Mouse (Mus musculus) hindbrain, embryonic 16.5 days (tissue): ENCODE measurements around the gene Exd2. TPM values are rescaled to one million over a fixed set of nuclear protein-coding genes. Genes with fewer than 3 reads are reported as not detected.
"Not testable (repeated sequence)": the region's sequence is repeated elsewhere in the genome, so short reads cannot be mapped to it uniquely, and the experiment has no call there.

Experiments used
- ATAC-seq: fragments of 200-750 bp; cut with Nextera tagmentation; 2 replicates; pipeline ENCODE4 v1.8.0; 2017; ENCODE audit warnings: moderate TSS enrichment, moderate library complexity
- H3K27ac ChIP-seq: fragments of 300-500 bp; sonication (generic); 2 replicates; pipeline ENCODE4 v1.5.1; 2014; ENCODE audit warnings: low read depth, mild to moderate bottlenecking, control low read depth, low read length, moderate library complexity
- H3K27me3 ChIP-seq: fragments of 300-500 bp; sonication (generic); replicated peaks from 2 replicates; pipeline ENCODE4 v1.6.1; 2014; ENCODE audit warnings: low read length; ENCODE audit not compliant: control insufficient read depth, insufficient read depth
- H3K36me3 ChIP-seq: fragments of 300-500 bp; sonication (generic); 2 replicates; pipeline ENCODE4 v1.6.1; 2014; ENCODE audit warnings: mild to moderate bottlenecking, low read length, moderate library complexity, mixed read lengths; ENCODE audit not compliant: control insufficient read depth, insufficient read depth
- H3K4me1 ChIP-seq: fragments of 300-500 bp; sonication (generic); 2 replicates; pipeline ENCODE4 v1.6.1; 2014; ENCODE audit warnings: low read depth, low read length; ENCODE audit not compliant: control insufficient read depth, insufficient read depth
- H3K4me2 ChIP-seq: fragments of 300-500 bp; sonication (generic); 2 replicates; pipeline ENCODE4 v1.6.1; 2014; ENCODE audit warnings: mild to moderate bottlenecking, low read length, control low read depth, moderate library complexity
- H3K4me3 ChIP-seq: fragments of 300-500 bp; sonication (generic); 2 replicates; pipeline ENCODE4 v1.5.1; 2014; ENCODE audit warnings: mild to moderate bottlenecking, low read length, control low read depth, moderate library complexity
- H3K9ac ChIP-seq: fragments of 300-500 bp; sonication (generic); 2 replicates; pipeline ENCODE4 v1.6.1; 2014; ENCODE audit warnings: low read depth, mild to moderate bottlenecking, control low read depth, low read length, moderate library complexity
- H3K9me3 ChIP-seq: fragments of 300-500 bp; sonication (generic); 2 replicates; pipeline ENCODE4 v1.6.1; 2014; ENCODE audit warnings: mild to moderate bottlenecking, low read length, moderate library complexity; ENCODE audit not compliant: control insufficient read depth
- WGBS: fragments of 180-500 bp; shearing (Covaris S2); extraction: QIAGEN DNeasy Blood & Tissue Kit; methylation state at CpG from one replicate; pipeline ENCODE4 v1.1.7; 2014; 5-methylcytosine and 5-hydroxymethylcytosine counted together
- polyA plus RNA-seq: library from polyadenylated mRNA; unstranded; fragments of >200 nt; fragmentation: Nextera tagmentation; extraction: Ambion mirVana; gene quantifications from 2 replicates; pipeline ENCODE4 v1.2.1, GENCODE M21; 2015

Exd2 gene
- polyA plus RNA-seq, 1 experiment from 2014 or later = 45.0 TPM

GRCm38 (mm10) chr12:80437051-80437675 lies 25.7 kb upstream of the Exd2 start:
- H3K27me3 ChIP-seq = no peaks in the 10 kb centered on the region

GRCm38 (mm10) chr12:80440957-80441356 lies 21.9 kb upstream of the Exd2 start:
- no peaks in the 10 kb centered on the region for H3K36me3 ChIP-seq
- no peak for ATAC-seq
- 70% methylated on average over 2 of the region's 2 CpGs for WGBS
- no peak overlapping the region for H3K27ac ChIP-seq
- no peak overlapping the region for H3K9ac ChIP-seq
- no peak overlapping the region for H3K4me2 ChIP-seq
- H3K27me3 ChIP-seq = no peaks in the 10 kb centered on the region
- no peaks in the 10 kb centered on the region for H3K4me1 ChIP-seq
- H3K4me3 ChIP-seq = no peak overlapping the region
- H3K9me3 ChIP-seq = no peaks in the 10 kb centered on the region

More at GRCm38 (mm10) chr12:80437051-80437675, 25.7 kb upstream of the Exd2 start:
- H3K36me3 ChIP-seq = 0 out of 2 replicates have a peak, but pooled peaks cover 2% of the 10 kb centered on the region
- ATAC-seq = no peak
- H3K9ac ChIP-seq = peak overlapping the region; percentile 84
- peak overlapping the region; percentile 69 for H3K4me3 ChIP-seq
- peak overlapping the region; percentile 51 for H3K4me2 ChIP-seq
- H3K9me3 ChIP-seq = no peaks in the 10 kb centered on the region
- peaks cover 12% of the 10 kb centered on the region for H3K4me1 ChIP-seq
- H3K27ac ChIP-seq = peak overlapping the region; percentile 97
- WGBS = 32% methylated on average over 4 of the region's 4 CpGs

DNA sequence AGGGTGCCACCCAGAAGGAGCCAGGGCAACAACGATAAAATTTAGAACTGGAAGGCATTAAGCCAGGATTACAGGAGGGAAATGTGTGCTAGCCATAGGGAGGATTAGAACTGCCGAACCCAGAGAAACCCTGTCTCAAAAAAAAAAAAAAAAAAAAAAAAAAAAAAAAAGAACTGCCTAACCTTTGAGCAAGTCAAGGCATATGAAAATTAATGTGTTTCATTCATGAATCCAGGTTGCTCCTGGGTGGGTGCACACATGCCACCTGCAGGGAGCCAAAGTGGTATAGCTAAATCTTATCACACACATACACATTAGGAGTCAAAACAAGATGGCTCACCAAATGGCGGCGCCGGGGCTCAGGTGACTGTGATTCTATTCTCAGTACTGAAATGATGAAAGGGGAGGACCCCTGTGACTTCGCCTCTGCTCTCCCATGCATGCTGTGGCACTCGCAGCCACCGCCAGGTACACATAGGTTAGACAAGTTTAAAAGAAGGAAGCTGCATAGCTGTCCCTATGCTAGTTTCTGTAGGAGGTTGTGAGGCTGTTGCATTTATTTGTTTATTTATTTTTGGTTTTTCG lies 18.3 kb upstream of the Exd2 start:
- H3K9me3 ChIP-seq = no peaks in the 10 kb centered on the region
- no peak overlapping the region for H3K4me3 ChIP-seq
- H3K4me2 ChIP-seq = no peak overlapping the region
- no peak for ATAC-seq
- no peak overlapping the region for H3K9ac ChIP-seq
- H3K27ac ChIP-seq = no peak overlapping the region
- WGBS = 89% methylated on average over 9 of the region's 9 CpGs
- no peaks in the 10 kb centered on the region for H3K36me3 ChIP-seq
- no peaks in the 10 kb centered on the region for H3K27me3 ChIP-seq
- no peaks in the 10 kb centered on the region for H3K4me1 ChIP-seq

GRCm38 (mm10) chr12:80453506-80453905 lies 9.4 kb upstream of the Exd2 start:
- H3K4me2 ChIP-seq = no peak overlapping the region
- H3K4me1 ChIP-seq = no peaks in the 10 kb centered on the region
- H3K9ac ChIP-seq = no peak overlapping the region
- no peak overlapping the region for H3K4me3 ChIP-seq
- ATAC-seq = no peak
- no peaks in the 10 kb centered on the region for H3K36me3 ChIP-seq
- H3K27me3 ChIP-seq = no peaks in the 10 kb centered on the region
- H3K27ac ChIP-seq = no peak overlapping the region
- WGBS = 89% methylated on average over 1 of the region's 1 CpGs
- no peaks in the 10 kb centered on the region for H3K9me3 ChIP-seq

- Histone ChIP-seq H3K4me3 (no peak overlapping the region), H3K4me2 (no peak overlapping the region), H3K4me1 (no peaks in the 10 kb centered on the region), H3K9ac (no peak overlapping the region), H3K9me3 (no peaks in the 10 kb centered on the region), H3K27ac (no peak overlapping the region), H3K36me3 (no peaks in the 10 kb centered on the region), H3K27me3 (no peaks in the 10 kb centered on the region)
- no peak for ATAC-seq
- WGBS = 80% methylated on average over 5 of the region's 5 CpGs
Observed at GRCm38 (mm10) chr12:80458033-80458432, 4.9 kb upstream of the Exd2 start.

DNA sequence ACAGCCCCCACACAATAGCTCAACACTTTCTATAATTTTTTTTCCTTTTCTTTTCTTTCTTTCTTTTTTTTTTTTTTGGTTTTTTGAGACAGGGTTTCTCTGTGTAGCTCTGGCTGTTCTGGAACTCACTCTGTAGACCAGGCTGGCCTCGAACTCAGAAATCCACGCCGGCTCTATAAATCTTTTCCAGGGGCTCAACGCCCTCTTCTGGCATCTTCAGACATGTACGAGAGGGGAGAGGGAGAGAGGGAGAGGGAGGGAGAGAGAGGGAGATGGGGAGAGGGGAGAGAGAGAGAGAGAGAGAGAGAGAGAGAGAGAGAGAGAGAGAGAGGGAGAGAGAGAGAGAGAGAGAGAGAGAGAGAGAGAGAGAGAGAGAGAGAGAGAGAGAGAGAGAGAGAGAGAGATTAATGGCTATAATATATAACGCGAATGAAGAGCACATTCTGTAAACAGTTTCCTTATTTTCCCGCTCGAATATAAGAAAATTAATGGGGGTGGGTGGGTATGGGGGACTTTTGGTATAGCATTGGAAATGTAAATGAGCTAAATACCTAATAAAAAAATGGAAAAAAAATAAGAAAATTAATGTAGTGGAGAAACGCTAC lies 501 bp upstream of the Exd2 start:
- peak overlapping the region; percentile 87 for H3K27ac ChIP-seq
- not testable (repeated sequence) for H3K9me3 ChIP-seq, H3K36me3 ChIP-seq, H3K4me1 ChIP-seq, H3K27me3 ChIP-seq
- H3K4me3 ChIP-seq = peak overlapping the region; percentile 86
- peak overlapping the region; percentile 86 for H3K4me2 ChIP-seq
- H3K9ac ChIP-seq = peak overlapping the region; percentile 82
- ATAC-seq = peak; percentile 29; the same call in 1 of the 2 replicates
- 10% methylated on average over 10 of the region's 10 CpGs for WGBS

GRCm38 (mm10) chr12:80463666-80464269 lies 873 bp downstream of the Exd2 start:
- H3K4me3 ChIP-seq = peak overlapping the region; percentile 86
- ATAC-seq = no peak
- H3K9me3 ChIP-seq = no peaks in the 10 kb centered on the region
- WGBS = 7% methylated on average over 17 of the region's 17 CpGs
- H3K27me3 ChIP-seq = no peaks in the 10 kb centered on the region
- peak overlapping the region; percentile 87; the same call in 1 of the 2 replicates for H3K27ac ChIP-seq
- no peaks in the 10 kb centered on the region for H3K36me3 ChIP-seq
- peak overlapping the region; percentile 82 for H3K9ac ChIP-seq
- H3K4me1 ChIP-seq = peaks cover 3% of the 10 kb centered on the region
- peak overlapping the region; percentile 86 for H3K4me2 ChIP-seq

GRCm38 (mm10) chr12:80470206-80470605 lies 7.3 kb downstream of the Exd2 start:
- no peaks in the 10 kb centered on the region for H3K36me3 ChIP-seq
- no peak for ATAC-seq
- 82% methylated on average over 2 of the region's 2 CpGs for WGBS

GRCm38 (mm10) chr12:80471926-80472325 lies 9.0 kb downstream of the Exd2 start:
- Histone ChIP-seq H3K27ac (no peak overlapping the region), H3K4me3 (no peak overlapping the region), H3K27me3 (no peaks in the 10 kb centered on the region), H3K4me2 (no peak overlapping the region), H3K9me3 (no peaks in the 10 kb centered on the region), H3K9ac (no peak overlapping the region), H3K36me3 (no peaks in the 10 kb centered on the region), H3K4me1 (no peaks in the 10 kb centered on the region)
- WGBS = 83% methylated on average over 4 of the region's 4 CpGs
- no peak for ATAC-seq

More at GRCm38 (mm10) chr12:80470206-80470605, 7.3 kb downstream of the Exd2 start:
- Histone ChIP-seq H3K4me3 (no peak overlapping the region), H3K9me3 (no peaks in the 10 kb centered on the region), H3K27me3 (no peaks in the 10 kb centered on the region), H3K4me1 (no peaks in the 10 kb centered on the region), H3K4me2 (no peak overlapping the region), H3K9ac (no peak overlapping the region), H3K27ac (no peak overlapping the region)
